Mouse (Mus musculus) brain, adult 2 months (tissue): ENCODE measurements around the gene Gypa.
A peak's percentile ranks its signal among the peaks of the same experiment; 100 is the strongest.

Experiments
- DNase-seq: peaks from one replicate; pipeline ENCODE4 v3.0.0; 2011; ENCODE audit warnings: low read depth, low spot score

Gypa gene

DNA sequence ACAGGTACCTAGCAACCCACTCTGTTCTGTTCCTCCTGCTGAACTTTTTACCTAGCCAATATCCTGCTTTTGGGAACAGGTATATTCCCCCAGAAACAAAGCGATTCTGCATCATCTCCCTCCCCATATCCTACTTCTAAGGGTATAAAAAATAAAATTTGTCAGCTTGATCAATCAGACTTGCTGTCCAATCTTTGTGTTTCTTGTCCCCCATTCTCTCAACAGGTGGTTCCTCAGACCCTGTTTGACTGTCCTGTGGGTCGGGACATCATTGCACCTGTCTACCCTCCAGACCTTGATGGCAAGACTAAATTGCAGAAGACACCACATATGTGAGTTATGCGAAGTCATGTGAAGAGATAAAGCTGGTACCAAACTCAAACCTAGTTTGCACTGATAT lies 48.3 kb downstream of the Gypa start:
- DNase-seq = peak; percentile 53

DNA sequence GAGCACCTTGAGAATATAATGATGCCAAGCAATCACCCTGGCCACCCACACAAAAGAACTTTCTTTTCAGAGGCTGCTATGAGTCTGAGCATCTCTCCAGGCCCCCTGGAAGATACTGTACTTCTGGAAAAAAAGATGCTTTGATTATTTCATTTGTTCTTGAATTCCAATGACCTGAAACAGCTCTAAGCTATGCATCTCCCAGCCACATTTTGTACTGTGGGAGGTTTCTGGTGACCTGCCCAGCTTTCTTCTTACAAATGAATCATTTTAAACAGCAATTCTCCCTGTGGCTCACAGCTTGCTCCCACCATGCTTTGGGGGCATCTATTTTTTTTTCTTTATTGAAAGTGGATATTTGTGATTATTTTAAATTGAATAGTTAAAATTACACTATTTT lies 56.9 kb downstream of the Gypa start:
- DNase-seq = peak; percentile 46

DNA sequence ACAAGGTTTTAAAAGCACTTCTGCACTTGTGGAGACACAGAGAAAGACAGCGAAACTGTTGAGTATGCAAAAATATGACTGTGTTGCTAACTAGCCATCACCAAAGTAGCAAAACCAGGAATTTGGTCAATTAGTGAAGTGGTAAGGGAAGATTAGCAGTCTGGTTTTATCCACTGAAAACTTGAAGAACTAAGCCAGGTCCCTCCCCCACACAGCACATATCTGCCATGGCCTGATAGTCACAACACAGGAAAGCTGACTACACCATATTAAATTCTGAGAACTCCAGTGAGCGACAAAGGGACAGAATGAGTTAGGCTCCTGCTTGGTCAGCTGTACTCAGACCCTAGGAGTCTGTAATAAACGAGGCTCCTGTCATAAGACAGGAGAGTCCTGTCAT lies 57.7 kb downstream of the Gypa start:
- no peak for DNase-seq

DNA sequence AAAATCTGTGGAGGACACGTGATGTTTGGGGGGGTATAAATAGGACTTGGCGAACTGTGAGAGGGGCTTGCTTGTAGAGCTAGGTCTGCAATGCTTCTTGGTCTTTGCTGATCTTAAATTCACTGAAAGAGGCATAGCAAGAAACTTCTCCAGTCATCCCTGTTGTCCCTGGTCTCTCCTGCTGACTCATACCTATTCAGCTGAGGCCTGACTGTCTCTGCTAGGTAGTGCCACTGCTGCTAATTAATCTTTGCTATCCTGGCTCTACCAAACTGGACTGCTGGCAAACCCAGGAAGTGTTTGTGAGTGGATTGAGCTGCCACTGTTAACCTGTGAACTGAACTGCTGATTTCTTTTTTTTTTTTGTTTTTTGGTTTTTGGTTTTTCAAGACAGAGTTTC lies 61.4 kb downstream of the Gypa start:
- no peak for DNase-seq
